Mouse (Mus musculus) spleen, embryonic (tissue): ENCODE data around the gene Ppp4r3b.

ENCODE experiments used
- CTCF ChIA-PET: fragments of 350-600 bp; sonication (Branson Sonifier 250); formaldehyde crosslinking; loops from one replicate; lab custom pipeline; 2022; lab: Charles Lee

Gene Ppp4r3b

DNA sequence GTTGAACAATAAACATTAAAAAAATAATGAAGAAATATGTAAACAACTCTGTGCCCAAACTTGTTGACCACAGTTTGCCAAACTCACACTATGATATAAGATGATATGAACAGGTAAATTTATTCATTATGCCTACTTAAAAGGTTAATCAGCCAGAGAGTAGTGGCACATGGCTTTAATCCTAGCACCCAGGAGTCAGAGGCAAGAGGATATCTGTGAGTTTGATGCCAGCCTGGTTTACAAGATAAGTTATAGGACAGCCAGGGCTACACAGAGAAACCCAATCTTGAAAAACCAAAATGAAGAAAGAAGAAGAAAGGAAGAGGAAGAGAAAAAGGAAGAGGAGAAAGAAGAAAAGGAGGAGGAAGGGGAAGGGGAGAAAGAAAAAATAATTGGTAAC is 64.7 kb downstream of the Ppp4r3b start:
- CTCF ChIA-PET = no interaction called here

- CTCF ChIA-PET = no interaction called here
These were observed 65.4 kb downstream of the Ppp4r3b start for GRCm38 (mm10) chr11:29238047-29238446.

DNA sequence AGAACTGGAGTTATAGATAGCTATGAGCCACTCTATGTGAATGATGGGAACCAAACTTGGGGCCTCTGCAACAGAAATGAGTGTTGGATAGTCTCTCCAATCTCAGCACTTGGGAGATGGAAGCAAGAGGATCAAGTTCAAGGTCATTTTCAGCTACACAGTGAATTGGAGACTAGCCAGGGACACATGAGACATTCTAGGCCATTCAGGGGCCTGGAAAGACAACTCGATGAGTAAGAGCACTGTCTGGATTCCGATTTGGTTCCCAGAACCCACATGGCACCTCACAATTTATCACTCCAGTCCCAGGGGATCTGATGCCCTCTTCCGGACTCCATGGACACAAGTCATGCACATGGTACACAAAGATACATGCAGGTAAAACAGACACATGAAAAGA is 65.9 kb downstream of the Ppp4r3b start:
- CTCF ChIA-PET = no interaction called here

- CTCF ChIA-PET = no interaction called here
These were observed 66.7 kb downstream of the Ppp4r3b start for GRCm38 (mm10) chr11:29239353-29239752.

GRCm38 (mm10) chr11:29241961-29242360 is 69.3 kb downstream of the Ppp4r3b start:
- CTCF ChIA-PET = no interaction called here

- CTCF ChIA-PET = interaction anchor here (0.9 kb wide), 1 partner anchor 322 kb away, joined by 3 read pairs; no protein-coding TSS in a partner anchor
These were observed 73.3 kb downstream of the Ppp4r3b start for GRCm38 (mm10) chr11:29245988-29246387.

DNA sequence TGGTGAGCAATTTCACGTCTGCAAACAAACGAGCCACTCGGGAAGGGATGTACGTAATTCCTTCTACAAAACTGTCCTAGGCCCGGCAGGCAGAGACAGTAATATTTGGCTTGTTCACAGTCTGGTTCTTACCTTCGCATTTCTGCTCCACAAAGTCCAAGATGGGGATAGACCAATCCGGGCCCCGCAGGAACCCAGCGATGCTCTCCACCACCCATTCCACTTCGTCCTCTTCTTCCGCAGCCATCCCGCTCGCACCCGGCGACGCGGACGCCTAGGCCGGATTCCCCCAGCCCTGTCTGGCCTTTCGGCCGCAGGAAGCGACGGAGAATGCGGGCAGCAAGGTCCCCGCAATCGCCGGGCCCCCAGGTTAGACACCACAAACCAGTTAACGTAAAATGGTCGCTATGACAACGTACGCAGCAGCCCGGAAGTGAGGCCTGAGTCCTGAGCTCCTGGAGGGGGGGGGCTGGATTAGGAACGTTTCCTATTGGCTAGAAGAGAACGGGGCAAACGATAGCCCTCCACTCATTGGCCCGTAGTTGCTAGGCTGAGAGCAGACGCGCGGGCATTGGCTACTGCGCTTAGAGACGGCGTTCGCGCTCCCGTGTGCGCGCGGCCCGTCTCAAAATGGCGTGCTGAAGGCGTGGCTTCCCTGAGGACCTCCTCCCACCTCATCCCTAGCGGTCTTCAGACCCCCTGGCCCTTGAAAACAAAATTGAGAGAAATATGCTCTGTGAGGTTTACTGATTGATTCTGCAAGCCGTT is 74.4 kb downstream of the Ppp4r3b start, which contains the start of gene Cfap36:
Gene Cfap36 (minus strand): TSS at position 527 of the 768 bp plus-strand sequence.
- CTCF ChIA-PET = interaction anchor here (1.1 kb wide), 1 partner anchor 631 kb away, joined by 3 read pairs; no protein-coding TSS in a partner anchor

DNA sequence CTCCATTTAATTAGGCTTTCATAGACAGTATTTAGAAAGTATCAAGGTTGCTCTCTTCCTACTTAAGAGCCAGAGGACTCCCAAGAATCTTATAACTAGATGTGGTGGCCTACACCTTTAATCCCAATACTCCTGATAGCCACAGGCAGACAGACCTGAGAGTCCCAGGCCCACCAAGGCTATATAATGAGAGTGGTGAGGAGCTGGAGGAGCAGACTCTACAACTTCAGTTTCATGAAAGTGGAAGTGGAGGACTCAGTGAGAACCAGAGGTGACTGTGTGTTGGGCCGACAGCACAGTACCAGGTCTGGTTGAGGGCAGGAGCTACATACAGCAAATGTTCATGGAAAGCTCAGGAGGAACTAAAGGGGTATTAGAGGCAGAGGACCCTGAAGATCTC is 75.0 kb downstream of the Ppp4r3b start:
- CTCF ChIA-PET = interaction anchor here (1.1 kb wide), 1 partner anchor 630 kb away, joined by 3 read pairs; no protein-coding TSS in a partner anchor

DNA sequence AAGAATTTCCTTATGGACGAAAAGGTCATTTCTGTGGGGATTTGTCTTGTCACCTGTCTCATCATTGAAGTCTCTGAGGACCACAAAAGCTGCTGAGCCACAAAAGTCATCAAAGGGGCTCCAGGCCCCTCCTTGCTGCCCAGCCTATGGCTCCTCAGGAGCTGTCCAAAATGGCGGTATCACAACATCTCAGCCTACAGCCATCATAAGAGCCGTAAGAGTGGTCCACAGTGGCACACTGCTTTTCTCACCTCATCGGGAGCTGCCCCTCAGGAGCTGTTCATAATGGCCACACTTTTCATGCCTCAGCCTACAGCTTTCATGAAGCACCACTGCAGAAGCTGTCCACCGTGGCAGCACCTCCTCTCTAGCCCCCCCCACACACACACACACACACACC is 75.7 kb downstream of the Ppp4r3b start:
- CTCF ChIA-PET = interaction anchor here (1.1 kb wide), 1 partner anchor 630 kb away, joined by 3 read pairs; no protein-coding TSS in a partner anchor

DNA sequence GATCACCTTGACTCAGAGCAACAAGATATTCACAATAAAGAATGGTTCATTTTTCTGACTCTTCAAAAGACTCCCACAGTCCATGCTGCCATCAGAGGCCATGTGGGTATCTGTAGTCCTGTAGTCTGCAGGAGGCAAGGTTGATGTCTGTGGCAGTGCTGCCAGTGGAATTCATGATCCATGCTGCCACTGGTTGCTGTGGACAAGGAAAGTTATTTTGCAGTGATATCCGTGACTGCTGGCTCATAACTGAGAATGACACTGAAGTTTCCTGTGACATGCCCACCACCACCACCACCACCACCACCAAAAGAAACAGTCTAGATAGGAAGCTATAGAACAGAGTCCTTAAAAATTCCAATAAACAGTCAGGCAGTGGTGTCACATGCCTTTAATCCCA is 82.0 kb downstream of the Ppp4r3b start:
- CTCF ChIA-PET = interaction anchor here (0.5 kb wide), 1 partner anchor 44 kb away, joined by 22 read pairs; no protein-coding TSS in a partner anchor

- CTCF ChIA-PET = interaction anchor here (0.6 kb wide), 1 partner anchor 9 kb away, joined by 4 read pairs; no protein-coding TSS in a partner anchor
These were observed 95.1 kb downstream of the Ppp4r3b start for GRCm38 (mm10) chr11:29267824-29268223.
